Mouse (Mus musculus) forebrain, embryonic 11.5 days (tissue): ENCODE data around the gene Olfr1386. TPM values are rescaled to one million over a fixed set of nuclear protein-coding genes. Genes with fewer than 3 reads are reported as not detected.

Experiments used
- ATAC-seq: fragments of 200-750 bp; cut with Nextera tagmentation; replicated peaks from 2 replicates; pipeline ENCODE4 v1.8.0; 2017; ENCODE audit warnings: moderate TSS enrichment; ENCODE audit not compliant: low FRiP score
- DNase-seq: peaks from one replicate; pipeline ENCODE4 v3.0.0-alpha.2; 2017; ENCODE audit warnings: low spot score
- H3K27ac ChIP-seq: fragments of 300-500 bp; sonication (generic); 2 replicates; pipeline ENCODE4 v1.5.1; 2014; ENCODE audit warnings: low read depth, low read length
- H3K27me3 ChIP-seq: fragments of 300-500 bp; sonication (generic); 2 replicates; pipeline ENCODE4 v1.6.1; 2014; ENCODE audit warnings: mild to moderate bottlenecking, low read length, mixed read lengths; ENCODE audit not compliant: control insufficient read depth, insufficient read depth
- H3K36me3 ChIP-seq: fragments of 300-500 bp; sonication (generic); 2 replicates; pipeline ENCODE4 v1.6.1; 2014; ENCODE audit warnings: mild to moderate bottlenecking, low read length, moderate library complexity, mixed read lengths; ENCODE audit not compliant: control insufficient read depth, insufficient read depth
- H3K4me1 ChIP-seq: fragments of 300-500 bp; sonication (generic); replicated peaks from 2 replicates; pipeline ENCODE4 v1.6.1; 2014; ENCODE audit warnings: low read length, mixed read lengths; ENCODE audit not compliant: control insufficient read depth, insufficient read depth
- H3K4me2 ChIP-seq: fragments of 300-500 bp; sonication (generic); 2 replicates; pipeline ENCODE4 v1.6.1; 2014; ENCODE audit warnings: low read depth, mild to moderate bottlenecking, low read length, moderate library complexity, mixed read lengths; ENCODE audit not compliant: severe bottlenecking
- H3K4me3 ChIP-seq: fragments of 300-500 bp; sonication (generic); 2 replicates; pipeline ENCODE4 v1.5.1; 2014; ENCODE audit warnings: low read depth, low read length
- H3K9ac ChIP-seq: fragments of 300-500 bp; sonication (generic); 2 replicates; pipeline ENCODE4 v1.6.1; 2014; ENCODE audit warnings: low read length
- H3K9me3 ChIP-seq: fragments of 300-500 bp; sonication (generic); 2 replicates; pipeline ENCODE4 v1.6.1; 2016; ENCODE audit warnings: low read length, mixed read lengths; ENCODE audit not compliant: control insufficient read depth
- polyA plus RNA-seq: library from polyadenylated mRNA; unstranded; fragments of >200 nt; fragmentation: Nextera tagmentation; extraction: Ambion mirVana; gene quantifications from 2 replicates; pipeline ENCODE4 v1.2.1, GENCODE M21; 2014

The Olfr1386 gene
- polyA plus RNA-seq, 1 experiment from 2014 or later, result not detected

- DNase-seq (no peak), ATAC-seq (no peak)
- H3K4me1 ChIP-seq, result no peaks in the 10 kb centered on the region
These were observed 54.5 kb downstream of the Olfr1386 start, which contains the start of gene Olfr1383 for GRCm38 (mm10) chr11:49519348-49519747. Gene Olfr1383, plus strand, starts transcription at chr11:49519648.

More at GRCm38 (mm10) chr11:49519348-49519747, 54.5 kb downstream of the Olfr1386 start, which contains the start of gene Olfr1383:
- no peak within 1 kb of the TSS for H3K4me2 ChIP-seq
- H3K9ac ChIP-seq, result no peak within 1 kb of the TSS
- H3K27me3 ChIP-seq, result no peaks in the 10 kb centered on the region
- H3K27ac ChIP-seq, result no peak within 1 kb of the TSS
- no peaks in the 10 kb centered on the region for H3K36me3 ChIP-seq
- H3K9me3 ChIP-seq, result no peaks in the 10 kb centered on the region
- H3K4me3 ChIP-seq, result no peak within 1 kb of the TSS

Other genes starting within 250 kb of the Olfr1386 start
- 34.6 and 37.2 TPM in 2 replicates for gene Mgat1, start 220.9 kb upstream of the Olfr1386 start, polyA plus RNA-seq
- gene Olfr1393, start 186.7 kb upstream of the Olfr1386 start, polyA plus RNA-seq, result not detected in 2 replicates
- not detected in 2 replicates for gene Olfr1392, start 179.8 kb upstream of the Olfr1386 start, polyA plus RNA-seq
- not detected in 2 replicates for gene Olfr10, start 160.3 kb upstream of the Olfr1386 start, polyA plus RNA-seq
- not detected in 2 replicates for gene Olfr1391, start 142.3 kb upstream of the Olfr1386 start, polyA plus RNA-seq
- not detected in 2 replicates for gene Olfr1390, start 129.9 kb upstream of the Olfr1386 start, polyA plus RNA-seq
- gene Olfr1389, start 42.0 kb upstream of the Olfr1386 start, polyA plus RNA-seq, result not detected in 2 replicates
- gene Olfr1388, start 28.4 kb upstream of the Olfr1386 start, polyA plus RNA-seq, result 0.17 and 0.20 TPM in 2 replicates
- gene Olfr1387, start 9.7 kb upstream of the Olfr1386 start, polyA plus RNA-seq, result not detected in 2 replicates
- gene Olfr1385, start 24.0 kb downstream of the Olfr1386 start, polyA plus RNA-seq, result not detected in 2 replicates
- not detected in 2 replicates for gene Olfr1384, start 41.7 kb downstream of the Olfr1386 start, polyA plus RNA-seq
- gene Olfr1383, start 54.6 kb downstream of the Olfr1386 start, polyA plus RNA-seq, result not detected in 2 replicates
- gene Olfr1382, start 63.2 kb downstream of the Olfr1386 start, polyA plus RNA-seq, result not detected in 2 replicates
- gene Olfr1381, start 78.4 kb downstream of the Olfr1386 start, polyA plus RNA-seq, result not detected in 2 replicates
- not detected in 2 replicates for gene Olfr1380, start 91.8 kb downstream of the Olfr1386 start, polyA plus RNA-seq
- 4.1 and 4.2 TPM in 2 replicates for gene Flt4, start 144.2 kb downstream of the Olfr1386 start, polyA plus RNA-seq
- gene Scgb3a1, start 198.6 kb downstream of the Olfr1386 start, polyA plus RNA-seq, result not detected in 2 replicates
- 55.3 and 60.2 TPM in 2 replicates for gene Cnot6, start 247.7 kb downstream of the Olfr1386 start, polyA plus RNA-seq